Mouse (Mus musculus): ENCODE data around the gene Ggact.

DNA sequence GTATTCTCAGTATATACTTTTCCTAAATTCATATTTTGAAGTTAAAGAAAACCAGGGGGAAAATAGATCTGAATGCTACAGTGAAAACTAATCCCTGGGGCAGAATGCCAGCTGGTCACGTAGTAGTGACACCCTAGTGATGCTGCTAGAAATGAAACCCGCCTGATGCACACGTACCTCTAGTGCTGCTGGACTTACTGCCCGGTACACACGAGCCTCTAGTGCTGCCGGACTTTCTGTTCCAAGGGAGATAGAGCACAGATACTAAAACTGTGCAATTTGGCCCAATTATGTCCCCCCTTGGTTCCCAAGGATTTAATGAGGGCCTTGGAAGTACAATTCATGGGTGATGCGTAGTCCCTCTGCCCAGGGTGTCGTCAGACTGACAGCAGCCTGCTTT is 38.5 kb downstream of the Ggact start:
- TF ChIP-seq CTCF (IDR thresholded peaks at IDR 0.05; ENCODE audit: low read depth, low read length) (no peak), POLR2A (IDR thresholded peaks at IDR 0.05; ENCODE audit: borderline replicate concordance, low read depth, low read length) (no peak)
